Mouse (Mus musculus) MEL (cell line): Measurements from ENCODE around the gene Kif26b.

Source experiments
- BHLHE40 ChIP-seq: IDR thresholded peaks from 2 replicates; pipeline ENCODE4 v1.6.1; 2012; ENCODE audit warnings: low read depth, mild to moderate bottlenecking, inconsistent platforms, low read length, improper control_type of control experiment, borderline replicate concordance
- CTCF ChIP-seq, 3 experiments: IDR thresholded peaks in 2 of 3; conservative IDR thresholded peaks in 1 of 3; 2 replicates each; pipeline ENCODE4 v1.5.1; 2011 to 2012; ENCODE audit warnings: low read length in 3 of 3, low read depth in 2 of 3, mild to moderate bottlenecking in 2 of 3, improper control_type of control experiment in 1 of 3, inconsistent platforms in 1 of 3, mixed read lengths in 1 of 3, moderate library complexity in 1 of 3; ENCODE audit not compliant: control insufficient read depth in 1 of 3, insufficient read depth in 1 of 3, poor library complexity in 1 of 3, severe bottlenecking in 1 of 3
- E2F4 ChIP-seq: IDR thresholded peaks from 2 replicates; pipeline ENCODE4 v1.6.1; 2011; ENCODE audit warnings: low read depth, low read length, improper control_type of control experiment, borderline replicate concordance
- ELF1 ChIP-seq: IDR thresholded peaks from 2 replicates; pipeline ENCODE4 v1.6.1; 2014; ENCODE audit warnings: low read depth, mild to moderate bottlenecking, inconsistent platforms, low read length, improper control_type of control experiment, moderate library complexity
- EP300 ChIP-seq, 2 experiments: IDR thresholded peaks; 2 replicates each; pipeline ENCODE4 v1.6.1; 2011; ENCODE audit warnings: improper control_type of control experiment in 2 of 2, low read length in 2 of 2, low read depth in 1 of 2, mild to moderate bottlenecking in 1 of 2
- ETS1 ChIP-seq: IDR thresholded peaks from 2 replicates; pipeline ENCODE4 v1.6.1; 2012; ENCODE audit warnings: low read depth, mild to moderate bottlenecking, inconsistent platforms, low read length, improper control_type of control experiment, moderate library complexity
- GATA1 ChIP-seq: IDR thresholded peaks from 2 replicates; pipeline ENCODE4 v1.6.1; 2011; ENCODE audit warnings: low read depth, low read length, improper control_type of control experiment
- MAFK ChIP-seq: IDR thresholded peaks from 2 replicates; pipeline ENCODE4 v1.6.1; 2011; ENCODE audit warnings: low read depth, mild to moderate bottlenecking, low read length, improper control_type of control experiment, borderline replicate concordance
- MEF2A ChIP-seq: IDR thresholded peaks from 2 replicates; pipeline ENCODE4 v1.6.1; 2014; ENCODE audit warnings: low read depth, mild to moderate bottlenecking, inconsistent platforms, low read length, improper control_type of control experiment; ENCODE audit not compliant: poor library complexity, insufficient replicate concordance, severe bottlenecking; ENCODE audit errors: extremely low read depth
- POLR2A ChIP-seq, 2 experiments: IDR thresholded peaks; 2 replicates each; pipeline ENCODE4 v1.6.1; 2011 to 2012; ENCODE audit warnings: low read length in 2 of 2, mild to moderate bottlenecking in 2 of 2, control low read depth in 1 of 2, improper control_type of control experiment in 1 of 2, low read depth in 1 of 2, moderate library complexity in 1 of 2; ENCODE audit not compliant: control insufficient read depth in 1 of 2, insufficient read depth in 1 of 2, poor library complexity in 1 of 2
- TAL1 ChIP-seq: IDR thresholded peaks from 2 replicates; pipeline ENCODE4 v1.6.1; 2012; ENCODE audit warnings: mild to moderate bottlenecking, inconsistent platforms, low read length, moderate library complexity, mixed read lengths
- USF2 ChIP-seq, 2 experiments: IDR thresholded peaks; 2 replicates each; pipeline ENCODE4 v1.6.1; 2011 to 2012; ENCODE audit warnings: improper control_type of control experiment in 2 of 2, low read length in 2 of 2, borderline replicate concordance in 1 of 2, inconsistent platforms in 1 of 2, low read depth in 1 of 2, mild to moderate bottlenecking in 1 of 2; ENCODE audit not compliant: insufficient read depth in 1 of 2

GRCm38 (mm10) chr1:178542990-178543944 is 14.3 kb downstream of the Kif26b start:
- TF ChIP-seq ELF1: no peak
- TF ChIP-seq CTCF (IDR thresholded peaks at IDR 0.05 in 2 of 3, conservative IDR thresholded peaks at IDR 0.05 in 1 of 3; ENCODE audit: control insufficient read depth in 1 of 3, insufficient read depth in 1 of 3, low read depth in 2 of 3, low read length in 3 of 3, poor library complexity in 1 of 3, severe bottlenecking in 1 of 3): no peak
- no peak for TF ChIP-seq GATA1
- TF ChIP-seq USF2 (IDR thresholded peaks at IDR 0.05; ENCODE audit: borderline replicate concordance in 1 of 2, insufficient read depth in 1 of 2, low read depth in 1 of 2, low read length in 2 of 2): no peak
- no peak for TF ChIP-seq BHLHE40
- TF ChIP-seq ETS1: no peak
- no peak for TF ChIP-seq E2F4
- TF ChIP-seq TAL1: no peak
- TF ChIP-seq POLR2A (IDR thresholded peaks at IDR 0.05; ENCODE audit: control insufficient read depth in 1 of 2, insufficient read depth in 1 of 2, low read depth in 1 of 2, low read length in 2 of 2, poor library complexity in 1 of 2): no peak
- TF ChIP-seq EP300 (IDR thresholded peaks at IDR 0.05; ENCODE audit: low read depth in 1 of 2, low read length in 2 of 2): no peak
- no peak for TF ChIP-seq MEF2A
- no peak for TF ChIP-seq MAFK
